Mouse (Mus musculus): ENCODE measurements around the gene Coq8a. TPM values are rescaled to one million over a fixed set of nuclear protein-coding genes. Genes with fewer than 3 reads are reported as not detected.
A peak's percentile ranks its signal among the peaks of the same experiment; 100 is the strongest.

Gene Coq8a
- polyA plus RNA-seq, 1 experiment from 2014 or later: 16.0 TPM

- H3K4me2 ChIP-seq: no peak overlapping the region
- no peak overlapping the region for H3K4me3 ChIP-seq (replicated peaks)
- no peaks in the 10 kb centered on the region for H3K36me3 ChIP-seq
- H3K4me1 ChIP-seq: peaks cover 13% of the 10 kb centered on the region; the same call in 1 of the 2 replicates
- H3K9me3 ChIP-seq: no peaks in the 10 kb centered on the region
- no peaks in the 10 kb centered on the region for H3K27me3 ChIP-seq (replicated peaks)
- whole genome bisulfite sequencing: 86% methylated on average over 6 of the region's 6 CpGs
- no peak for ATAC-seq (ENCODE audit: insufficient read depth, low FRiP score, low read depth)
- no peak overlapping the region for H3K9ac ChIP-seq
- peak overlapping the region; percentile 26; the same call in 1 of the 2 replicates for H3K27ac ChIP-seq
Observed at GRCm38 (mm10) chr1:180183525-180184159, 15.8 kb downstream of the Coq8a start.

- Histone ChIP-seq H3K4me1 (peaks cover 13% of the 10 kb centered on the region; the same call in 1 of the 2 replicates), H3K27ac (peak overlapping the region; percentile 48; the same call in 1 of the 2 replicates), H3K27me3 (replicated peaks) (no peaks in the 10 kb centered on the region), H3K9me3 (no peaks in the 10 kb centered on the region), H3K9ac (no peak overlapping the region), H3K4me2 (no peak overlapping the region), H3K36me3 (no peaks in the 10 kb centered on the region), H3K4me3 (replicated peaks) (no peak overlapping the region)
- WGBS: 71% methylated on average over 3 of the region's 3 CpGs
- ATAC-seq (ENCODE audit: insufficient read depth, low FRiP score, low read depth): peak; percentile 52; the same call in 1 of the 2 replicates
Observed at GRCm38 (mm10) chr1:180182731-180183130, 16.7 kb downstream of the Coq8a start.

GRCm38 (mm10) chr1:180181966-180182319 is 17.5 kb downstream of the Coq8a start:
- Histone ChIP-seq H3K36me3 (no peaks in the 10 kb centered on the region), H3K4me3 (replicated peaks) (no peak overlapping the region), H3K4me1 (peaks cover 11% of the 10 kb centered on the region; the same call in 1 of the 2 replicates), H3K27me3 (replicated peaks) (no peaks in the 10 kb centered on the region), H3K9me3 (no peaks in the 10 kb centered on the region), H3K27ac (no peak overlapping the region), H3K4me2 (no peak overlapping the region), H3K9ac (no peak overlapping the region)
- no peak for ATAC-seq (ENCODE audit: insufficient read depth, low FRiP score, low read depth)
- WGBS: 85% methylated on average over 9 of the region's 9 CpGs

- 80% methylated on average over 7 of the region's 7 CpGs for WGBS
- Histone ChIP-seq H3K27me3 (replicated peaks) (no peaks in the 10 kb centered on the region), H3K36me3 (no peaks in the 10 kb centered on the region), H3K4me1 (peaks cover 8% of the 10 kb centered on the region; the same call in 1 of the 2 replicates), H3K9me3 (no peaks in the 10 kb centered on the region), H3K9ac (no peak overlapping the region), H3K4me3 (replicated peaks) (no peak overlapping the region), H3K27ac (no peak overlapping the region), H3K4me2 (no peak overlapping the region)
- ATAC-seq (ENCODE audit: insufficient read depth, low FRiP score, low read depth): no peak
Observed at GRCm38 (mm10) chr1:180181304-180181965, 18.0 kb downstream of the Coq8a start.

GRCm38 (mm10) chr1:180179840-180180239 is 19.6 kb downstream of the Coq8a start:
- no peak for ATAC-seq (ENCODE audit: insufficient read depth, low FRiP score, low read depth)
- H3K4me1 ChIP-seq: peaks cover 4% of the 10 kb centered on the region; the same call in 1 of the 2 replicates
- no peak overlapping the region for H3K9ac ChIP-seq
- H3K36me3 ChIP-seq: no peaks in the 10 kb centered on the region
- no peak overlapping the region for H3K4me2 ChIP-seq
- H3K27me3 ChIP-seq (replicated peaks): no peaks in the 10 kb centered on the region
- WGBS: 78% methylated on average over 2 of the region's 2 CpGs
- no peak overlapping the region for H3K27ac ChIP-seq
- no peaks in the 10 kb centered on the region for H3K9me3 ChIP-seq
- no peak overlapping the region for H3K4me3 ChIP-seq (replicated peaks)

- Histone ChIP-seq H3K9ac (no peak overlapping the region), H3K9me3 (no peaks in the 10 kb centered on the region), H3K27ac (no peak overlapping the region), H3K27me3 (replicated peaks) (no peaks in the 10 kb centered on the region), H3K36me3 (no peaks in the 10 kb centered on the region), H3K4me1 (peaks cover 4% of the 10 kb centered on the region; the same call in 1 of the 2 replicates), H3K4me3 (replicated peaks) (no peak overlapping the region), H3K4me2 (no peak overlapping the region)
- 94% methylated on average over 4 of the region's 4 CpGs for WGBS
- ATAC-seq (ENCODE audit: insufficient read depth, low FRiP score, low read depth): no peak
Observed at GRCm38 (mm10) chr1:180179100-180179499, 20.3 kb downstream of the Coq8a start.

- no peaks in the 10 kb centered on the region for H3K9me3 ChIP-seq
- H3K4me1 ChIP-seq: peaks cover 4% of the 10 kb centered on the region; the same call in 1 of the 2 replicates
- no peak overlapping the region for H3K4me3 ChIP-seq (replicated peaks)
- no peak for ATAC-seq (ENCODE audit: insufficient read depth, low FRiP score, low read depth)
- H3K27ac ChIP-seq: no peak overlapping the region
- H3K27me3 ChIP-seq (replicated peaks): no peaks in the 10 kb centered on the region
- H3K36me3 ChIP-seq: no peaks in the 10 kb centered on the region
- 82% methylated on average over 9 of the region's 9 CpGs for WGBS
- no peak overlapping the region for H3K4me2 ChIP-seq
- no peak overlapping the region for H3K9ac ChIP-seq
Observed at GRCm38 (mm10) chr1:180178340-180178739, 21.1 kb downstream of the Coq8a start.

GRCm38 (mm10) chr1:180176784-180177183 is 22.6 kb downstream of the Coq8a start:
- Histone ChIP-seq H3K4me2 (no peak overlapping the region), H3K4me1 (peaks cover 4% of the 10 kb centered on the region; the same call in 1 of the 2 replicates)
- WGBS: 39% methylated on average over 1 of the region's 1 CpGs

GRCm38 (mm10) chr1:180175635-180176034 is 23.8 kb downstream of the Coq8a start:
- peak; percentile 45 for ATAC-seq (ENCODE audit: insufficient read depth, low FRiP score, low read depth)
- Histone ChIP-seq H3K4me2 (no peak overlapping the region), H3K27ac (0 out of 2 replicates have a peak overlapping the region, but pooled peaks have one; percentile 31), H3K9ac (no peak overlapping the region), H3K9me3 (no peaks in the 10 kb centered on the region), H3K4me1 (peaks cover 4% of the 10 kb centered on the region; the same call in 1 of the 2 replicates), H3K27me3 (replicated peaks) (no peaks in the 10 kb centered on the region), H3K36me3 (no peaks in the 10 kb centered on the region), H3K4me3 (replicated peaks) (no peak overlapping the region)
- WGBS: 54% methylated on average over 8 of the region's 8 CpGs

More at GRCm38 (mm10) chr1:180176784-180177183, 22.6 kb downstream of the Coq8a start:
- Histone ChIP-seq H3K27ac (no peak overlapping the region), H3K9me3 (no peaks in the 10 kb centered on the region), H3K36me3 (no peaks in the 10 kb centered on the region), H3K9ac (no peak overlapping the region), H3K27me3 (replicated peaks) (no peaks in the 10 kb centered on the region), H3K4me3 (replicated peaks) (no peak overlapping the region)
- no peak for ATAC-seq (ENCODE audit: insufficient read depth, low FRiP score, low read depth)

- ATAC-seq (ENCODE audit: insufficient read depth, low FRiP score, low read depth): no peak
- H3K4me2 ChIP-seq: no peak overlapping the region
- WGBS: 29% methylated on average over 3 of the region's 3 CpGs
- no peaks in the 10 kb centered on the region for H3K9me3 ChIP-seq
- H3K4me3 ChIP-seq (replicated peaks): no peak overlapping the region
- no peaks in the 10 kb centered on the region for H3K27me3 ChIP-seq (replicated peaks)
- peaks cover 4% of the 10 kb centered on the region; the same call in 1 of the 2 replicates for H3K4me1 ChIP-seq
- H3K27ac ChIP-seq: no peak overlapping the region
- no peak overlapping the region for H3K9ac ChIP-seq
- H3K36me3 ChIP-seq: no peaks in the 10 kb centered on the region
Observed at GRCm38 (mm10) chr1:180175167-180175566, 24.2 kb downstream of the Coq8a start.

GRCm38 (mm10) chr1:180174718-180175117 is 24.7 kb downstream of the Coq8a start:
- WGBS: 57% methylated on average over 6 of the region's 6 CpGs

GRCm38 (mm10) chr1:180173017-180173416 is 26.4 kb downstream of the Coq8a start:
- WGBS: 78% methylated on average over 5 of the region's 5 CpGs
- Histone ChIP-seq H3K4me3 (replicated peaks) (no peak overlapping the region), H3K36me3 (no peaks in the 10 kb centered on the region), H3K27me3 (replicated peaks) (no peaks in the 10 kb centered on the region), H3K9me3 (no peaks in the 10 kb centered on the region), H3K9ac (no peak overlapping the region), H3K4me2 (no peak overlapping the region), H3K4me1 (peaks cover 4% of the 10 kb centered on the region; the same call in 1 of the 2 replicates), H3K27ac (no peak overlapping the region)
- ATAC-seq (ENCODE audit: insufficient read depth, low FRiP score, low read depth): no peak

More at GRCm38 (mm10) chr1:180174718-180175117, 24.7 kb downstream of the Coq8a start:
- no peak overlapping the region for H3K4me3 ChIP-seq (replicated peaks)
- H3K27me3 ChIP-seq (replicated peaks): no peaks in the 10 kb centered on the region
- H3K27ac ChIP-seq: no peak overlapping the region
- no peaks in the 10 kb centered on the region for H3K36me3 ChIP-seq
- ATAC-seq (ENCODE audit: insufficient read depth, low FRiP score, low read depth): no peak
- H3K4me1 ChIP-seq: peaks cover 4% of the 10 kb centered on the region; the same call in 1 of the 2 replicates
- H3K9me3 ChIP-seq: no peaks in the 10 kb centered on the region
- H3K9ac ChIP-seq: no peak overlapping the region
- no peak overlapping the region for H3K4me2 ChIP-seq

Measured in stomach, embryonic 15.5 days (tissue).